Mouse (Mus musculus) layer of hippocampus, postnatal 36 days (tissue): ENCODE measurements around the gene Lrrc7. TPM values are rescaled to one million over a fixed set of nuclear protein-coding genes. Genes with fewer than 3 reads are reported as not detected.

Source experiments
- DNase-seq, 2 experiments: peaks; one replicate each; pipeline ENCODE4 v3.0.0; 2022
- total RNA-seq, 2 experiments: library from RNA; stranded (reverse); gene quantifications; 2 replicates each; pipeline ENCODE4 v1.2.3; 2021

The Lrrc7 gene
- total RNA-seq, 2 experiments from 2014 or later, result 113 to 131 TPM

- no peak for DNase-seq
These were observed 199.9 kb downstream of the Lrrc7 start for GRCm38 (mm10) chr3:158362091-158362490.

DNA sequence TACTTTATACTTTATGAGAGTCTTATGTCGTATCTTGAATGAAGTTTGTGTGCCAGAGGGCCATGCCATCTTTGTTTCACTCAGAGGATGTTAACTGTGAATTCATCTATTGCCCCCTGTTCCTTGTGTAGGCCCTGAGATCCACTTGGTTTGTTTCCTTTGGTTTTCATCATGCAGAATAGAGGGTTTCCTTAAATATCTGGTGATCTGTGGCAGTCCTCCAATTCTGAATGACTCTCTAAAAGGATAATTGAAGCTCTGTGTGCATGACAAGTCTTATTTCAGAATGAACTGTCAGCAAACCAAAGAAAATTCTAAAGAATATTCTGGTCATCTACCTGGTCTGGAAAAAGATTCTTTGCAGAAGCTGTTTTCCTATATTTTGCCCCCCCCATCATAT lies 205.3 kb downstream of the Lrrc7 start:
- DNase-seq, result no peak

DNA sequence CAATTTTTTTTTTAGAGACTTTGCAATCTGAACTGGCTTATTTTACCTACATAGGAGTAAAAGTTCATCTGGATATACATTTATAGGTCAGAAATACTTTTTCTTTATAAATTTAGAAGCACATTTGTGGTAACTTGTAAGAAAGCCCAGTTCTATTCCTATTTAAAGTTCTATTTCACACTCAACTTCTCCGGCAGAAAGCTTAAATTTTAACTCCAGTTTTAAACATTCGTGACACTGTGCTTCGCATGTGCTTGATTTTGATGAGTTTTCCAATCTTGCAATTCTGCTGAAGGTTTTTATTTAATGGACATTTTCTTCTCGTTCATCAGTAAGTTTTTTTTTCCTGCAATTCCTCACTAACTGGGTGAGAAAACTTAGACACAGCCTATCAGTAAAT lies 205.8 kb downstream of the Lrrc7 start:
- no peak for DNase-seq

GRCm38 (mm10) chr3:158340808-158341207 lies 221.2 kb downstream of the Lrrc7 start:
- DNase-seq, result no peak

GRCm38 (mm10) chr3:158330085-158330484 lies 231.9 kb downstream of the Lrrc7 start:
- no peak for DNase-seq

DNA sequence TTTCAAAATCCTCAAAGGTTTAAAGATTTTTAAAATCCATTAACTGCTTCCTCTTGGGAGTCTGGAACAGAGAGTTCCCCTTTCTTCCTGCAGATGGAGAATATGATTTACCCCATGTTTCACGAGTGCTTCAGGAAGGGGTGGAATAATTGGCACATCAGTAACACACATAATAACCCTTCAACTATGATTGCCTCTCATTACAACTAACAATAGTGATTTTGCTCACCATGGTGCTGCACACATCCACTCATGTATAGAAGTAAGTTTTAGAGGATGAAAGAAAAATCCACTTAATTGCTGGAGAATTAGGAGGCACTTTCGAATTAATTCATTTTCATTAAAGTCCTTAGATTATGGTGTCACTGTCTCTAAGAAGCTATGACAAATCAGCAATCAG lies 251.6 kb downstream of the Lrrc7 start:
- no peak for DNase-seq

DNA sequence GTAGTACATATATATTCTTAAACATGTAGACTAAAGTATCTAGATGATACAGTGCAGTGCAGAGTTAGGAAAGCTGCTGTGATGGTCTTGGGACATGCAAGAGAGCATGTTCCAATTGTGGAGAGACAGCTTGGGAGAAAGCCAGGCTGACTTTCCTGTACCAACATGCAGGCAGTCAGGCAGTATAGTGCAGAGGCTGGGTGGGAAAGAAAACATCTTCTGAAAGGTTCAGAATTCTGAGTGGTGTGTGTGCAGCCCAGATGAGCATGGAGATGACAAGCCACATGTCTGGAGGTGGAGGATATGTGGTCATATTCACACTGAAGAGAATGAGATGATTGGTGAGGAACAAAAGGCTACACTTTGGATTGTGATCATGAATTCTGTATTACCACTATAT lies 254.6 kb downstream of the Lrrc7 start:
- DNase-seq, result no peak

- no peak for DNase-seq
These were observed 263.3 kb downstream of the Lrrc7 start for GRCm38 (mm10) chr3:158298732-158299131.

- DNase-seq, result no peak
These were observed 267.0 kb downstream of the Lrrc7 start for GRCm38 (mm10) chr3:158295041-158295440.

GRCm38 (mm10) chr3:158284431-158284830 lies 277.6 kb downstream of the Lrrc7 start:
- DNase-seq, result no peak

GRCm38 (mm10) chr3:158278631-158279030 lies 283.4 kb downstream of the Lrrc7 start:
- no peak for DNase-seq

- DNase-seq, result no peak
These were observed 289.3 kb downstream of the Lrrc7 start for GRCm38 (mm10) chr3:158272700-158273099.

GRCm38 (mm10) chr3:158270887-158271286 lies 291.1 kb downstream of the Lrrc7 start:
- DNase-seq, result no peak

GRCm38 (mm10) chr3:158252576-158252975 lies 309.4 kb downstream of the Lrrc7 start:
- DNase-seq, result no peak

DNA sequence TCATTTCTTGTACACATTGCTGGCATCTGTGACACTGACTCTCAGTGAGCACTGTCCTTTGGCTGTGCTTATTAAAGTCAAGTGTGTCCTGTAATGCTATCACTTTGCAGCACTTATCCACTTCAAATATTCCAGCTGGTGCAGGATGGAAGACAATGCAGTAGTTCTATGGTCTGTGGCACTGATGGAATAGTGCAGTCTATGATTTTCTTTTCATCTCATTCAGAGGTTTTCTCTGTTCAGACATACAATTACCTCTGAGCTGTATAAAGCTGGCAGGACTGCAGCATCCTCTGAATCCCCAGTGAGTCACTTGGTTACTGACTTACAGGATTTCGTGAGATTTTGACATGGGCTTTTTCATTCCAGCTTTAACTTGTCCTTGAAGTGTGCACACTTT lies 314.3 kb downstream of the Lrrc7 start:
- DNase-seq, result no peak

DNA sequence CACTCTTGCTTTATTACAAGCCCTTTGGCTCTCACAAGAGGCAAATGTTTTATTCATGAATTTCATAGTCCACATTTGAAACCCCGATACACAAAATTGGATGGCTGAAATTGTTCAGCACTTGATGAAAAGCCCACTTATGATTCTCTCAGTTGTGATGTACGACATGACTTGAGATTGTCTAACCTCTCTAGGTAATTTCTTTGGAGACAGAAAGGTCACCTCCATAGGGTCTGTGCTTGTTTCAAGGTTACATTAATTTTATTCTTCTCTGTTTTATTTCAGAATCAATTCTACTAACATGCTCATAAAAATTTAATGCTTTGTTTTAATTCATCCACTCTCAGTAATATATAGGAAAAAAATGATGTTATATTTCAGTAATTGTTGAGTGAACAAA lies 351.4 kb downstream of the Lrrc7 start:
- no peak for DNase-seq

DNA sequence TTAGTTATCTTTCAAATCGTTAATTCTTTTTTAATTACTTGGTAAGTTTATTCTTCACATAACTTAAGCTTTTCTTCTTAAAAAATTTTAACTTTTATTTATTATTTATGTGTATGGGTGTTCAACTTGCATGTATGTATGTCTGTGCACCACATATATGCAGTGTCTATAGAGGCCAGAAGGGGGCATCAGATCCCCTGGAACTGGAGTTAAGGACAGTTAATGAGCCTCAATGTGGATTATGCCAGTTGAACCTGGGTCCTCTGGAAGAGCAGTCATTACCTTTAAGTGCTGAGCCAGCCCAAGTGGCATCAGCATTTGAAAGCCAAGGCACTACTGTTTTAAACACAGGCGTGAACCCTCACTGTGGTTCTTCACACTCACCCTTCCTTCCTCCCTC lies 352.0 kb downstream of the Lrrc7 start:
- no peak for DNase-seq

DNA sequence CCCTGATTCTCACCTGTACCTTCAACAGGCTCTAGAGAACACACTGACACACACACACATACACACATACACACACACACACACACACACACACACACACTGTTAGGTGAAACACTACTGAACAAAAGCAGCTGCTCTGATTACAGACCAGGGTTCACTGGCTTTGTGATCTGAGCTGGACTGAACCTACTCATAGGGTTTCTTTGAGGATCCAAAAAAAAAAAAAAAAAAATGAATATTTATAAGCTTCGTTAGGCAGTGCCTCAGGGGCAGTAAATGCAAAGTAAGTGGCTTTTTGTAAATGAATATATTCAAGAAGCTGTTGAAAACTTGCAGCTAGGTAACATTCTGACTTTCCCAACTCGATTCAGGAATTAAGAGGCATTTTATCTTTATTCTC lies 354.2 kb downstream of the Lrrc7 start:
- DNase-seq, result no peak

GRCm38 (mm10) chr3:158202776-158203175 lies 359.2 kb downstream of the Lrrc7 start:
- DNase-seq, result no peak

DNA sequence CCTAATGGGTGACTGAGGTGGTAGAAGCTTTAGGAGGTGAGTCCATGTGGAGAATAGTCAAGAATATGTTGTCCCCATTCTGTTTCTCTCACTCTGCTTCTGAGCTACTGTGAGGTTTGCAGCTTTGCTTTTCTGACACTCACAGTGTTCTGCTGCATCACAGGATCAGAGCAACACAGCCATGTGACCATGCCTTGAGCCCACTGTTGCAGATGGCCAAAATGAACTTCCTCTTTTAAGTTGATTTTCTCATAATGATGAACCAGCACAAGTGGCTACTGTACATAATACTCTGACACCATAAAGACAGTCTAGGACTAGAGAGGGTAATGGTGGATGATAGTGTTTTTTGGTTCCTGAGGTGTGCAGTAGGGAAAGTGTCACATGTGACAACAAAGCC lies 366.6 kb downstream of the Lrrc7 start:
- DNase-seq, result no peak

DNA sequence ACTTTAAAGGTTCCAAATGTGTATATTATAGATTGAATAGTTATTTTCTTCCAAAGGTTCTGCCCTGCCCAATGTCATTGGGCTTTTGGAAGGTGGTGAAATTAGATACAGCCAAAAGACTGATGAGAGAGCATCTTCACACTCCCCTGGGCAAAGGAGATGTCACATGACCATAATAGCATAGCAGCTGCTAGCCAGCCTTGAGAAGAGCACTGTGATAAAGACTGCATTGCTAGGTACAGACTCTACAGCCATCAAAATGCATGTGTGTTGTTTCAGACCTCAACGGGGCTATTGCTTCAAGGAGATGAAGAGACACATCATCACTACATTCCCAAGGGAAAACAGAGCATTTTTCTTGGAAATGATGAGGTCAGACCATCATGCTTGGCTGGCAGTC lies 368.8 kb downstream of the Lrrc7 start:
- DNase-seq, result no peak

DNA sequence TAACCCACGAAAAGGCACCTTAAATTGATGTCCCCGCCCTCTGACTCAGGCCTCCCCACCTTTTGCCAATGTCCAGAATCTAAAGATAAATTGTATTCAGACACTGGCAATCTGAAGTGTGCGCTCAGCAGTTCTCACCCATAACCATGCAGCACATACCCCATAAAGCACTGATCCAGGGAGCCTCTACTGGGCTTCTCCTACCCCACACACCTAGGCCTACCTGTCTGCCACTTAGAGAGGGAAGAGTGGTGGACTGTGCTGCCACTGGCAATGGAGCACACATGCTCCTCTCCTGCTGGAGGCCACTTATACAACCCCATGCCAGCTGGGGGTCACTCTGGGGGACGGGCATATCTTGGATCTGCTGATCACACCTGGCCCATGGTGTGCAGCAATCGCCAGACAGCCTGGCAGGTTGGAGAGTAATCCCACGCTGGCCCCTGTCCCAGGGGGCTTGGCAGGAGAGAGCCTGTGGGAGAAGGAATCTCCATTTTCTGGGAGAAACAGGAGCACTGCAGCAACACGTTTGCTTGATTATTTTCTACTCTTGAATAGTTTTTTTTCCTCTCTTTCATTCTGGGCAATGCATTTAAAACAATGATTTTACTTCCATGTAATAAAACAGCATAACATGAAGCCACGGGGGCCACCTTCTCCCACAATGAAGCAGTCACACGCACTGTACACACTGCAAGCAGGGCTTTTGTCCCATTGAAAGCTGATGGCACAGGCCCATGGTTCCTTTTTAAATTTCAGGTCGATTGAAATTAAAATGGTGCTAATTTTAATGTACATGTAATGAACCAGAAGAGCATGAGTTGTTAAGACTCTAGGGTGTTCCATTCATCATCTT lies 386.9 kb downstream of the Lrrc7 start:
- DNase-seq, result no peak

GRCm38 (mm10) chr3:158169180-158169579 lies 392.8 kb downstream of the Lrrc7 start:
- no peak for DNase-seq

DNA sequence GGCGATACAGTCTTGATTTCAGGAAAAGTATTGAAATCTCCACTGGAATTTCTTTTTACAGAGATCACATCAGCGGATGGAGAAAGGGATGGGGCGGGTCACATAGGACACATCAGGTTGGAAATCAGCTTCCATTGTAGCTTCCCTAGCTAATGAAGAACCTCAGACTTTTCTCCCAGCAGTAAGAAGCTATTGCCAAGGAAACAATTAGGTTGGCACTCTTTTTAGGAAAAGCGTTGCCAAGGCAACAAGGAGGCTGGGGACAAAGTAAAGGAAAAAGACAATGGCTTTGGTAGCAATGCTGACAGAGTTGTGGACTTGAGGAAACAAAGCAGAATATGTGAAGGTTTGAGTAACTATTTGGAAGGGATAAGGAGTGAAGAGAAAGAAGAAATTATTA lies 393.6 kb downstream of the Lrrc7 start:
- no peak for DNase-seq

- DNase-seq, result no peak
These were observed 397.0 kb downstream of the Lrrc7 start for GRCm38 (mm10) chr3:158165004-158165403.
